Mouse (Mus musculus) neural tube, embryonic 12.5 days (tissue): ENCODE measurements at regions not wholly inside any gene's neighbourhood (a gene's known extent, or its start where the extent isn't known, plus 50 kb on each side); places are given as distances from the start of the nearest gene placed in this dataset.

Source experiments
- ATAC-seq: fragments of 200-750 bp; cut with Nextera tagmentation; 2 replicates; pipeline ENCODE4 v1.8.0; 2017; ENCODE audit warnings: low read depth, mild to moderate bottlenecking, moderate TSS enrichment, moderate library complexity; ENCODE audit not compliant: low FRiP score
- H3K27ac ChIP-seq: fragments of 300-500 bp; sonication (generic); 2 replicates; pipeline ENCODE4 v1.5.1; 2016
- H3K27me3 ChIP-seq: fragments of 300-500 bp; sonication (generic); replicated peaks from 2 replicates; pipeline ENCODE4 v1.6.1; 2016; ENCODE audit warnings: mild to moderate bottlenecking
- H3K36me3 ChIP-seq: fragments of 300-500 bp; sonication (generic); 2 replicates; pipeline ENCODE4 v1.6.1; 2016; ENCODE audit warnings: mild to moderate bottlenecking
- H3K4me1 ChIP-seq: fragments of 300-500 bp; sonication (generic); 2 replicates; pipeline ENCODE4 v1.6.1; 2016
- H3K4me2 ChIP-seq: fragments of 300-500 bp; sonication (generic); replicated peaks from 2 replicates; pipeline ENCODE4 v1.6.1; 2016; ENCODE audit warnings: mild to moderate bottlenecking
- H3K4me3 ChIP-seq: fragments of 300-500 bp; sonication (generic); 2 replicates; pipeline ENCODE4 v1.5.1; 2016
- H3K9ac ChIP-seq: fragments of 300-500 bp; sonication (generic); 2 replicates; pipeline ENCODE4 v1.6.1; 2016; ENCODE audit warnings: mild to moderate bottlenecking
- H3K9me3 ChIP-seq: fragments of 300-500 bp; sonication (generic); 2 replicates; pipeline ENCODE4 v1.6.1; 2016; ENCODE audit warnings: mild to moderate bottlenecking
- WGBS: fragments of 180-500 bp; shearing (Covaris S2); methylation state at CpG from one replicate; pipeline ENCODE4 v1.1.7; 2016; 5-methylcytosine and 5-hydroxymethylcytosine counted together

DNA sequence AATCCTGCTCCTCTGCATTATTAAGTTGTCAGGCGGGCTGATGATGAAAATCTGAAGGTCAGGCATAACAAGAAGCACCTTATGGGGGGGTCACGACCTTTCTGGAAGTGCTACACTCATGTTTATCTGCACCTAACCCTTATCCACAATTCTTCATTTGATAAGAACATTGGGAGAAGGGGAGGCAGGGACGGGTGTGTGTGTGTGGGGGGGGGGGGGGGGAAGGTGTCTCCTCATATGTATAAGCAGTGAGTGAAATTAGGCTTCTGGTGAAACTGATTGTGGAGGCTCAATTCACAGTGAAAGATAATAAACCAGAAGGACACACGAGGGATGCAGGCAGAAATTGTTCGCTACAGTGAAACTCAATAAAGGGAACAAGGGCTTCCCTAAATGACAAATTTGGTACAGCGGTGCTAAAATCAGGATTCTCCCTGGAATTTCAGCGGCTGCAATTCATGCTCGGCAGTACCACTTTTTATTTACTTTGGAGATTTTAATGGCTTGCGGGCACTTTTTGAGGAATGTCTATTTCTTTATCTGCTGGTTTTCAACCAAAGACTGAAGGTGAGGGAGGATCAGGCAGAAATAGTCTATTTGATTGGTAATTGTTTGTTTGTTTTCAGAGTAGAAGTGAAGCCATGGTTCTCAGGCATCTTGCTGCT, 327.2 kb downstream of the Gm10295 start:
- ATAC-seq, result no peak; the same call in none of the 2 replicates
- Histone ChIP-seq H3K4me3 (peak overlapping the region; percentile 24; the same call in 1 of the 2 replicates), H3K4me2 (peak overlapping the region; percentile 61), H3K4me1 (peaks cover 14% of the 10 kb centered on the region; the same call in 1 of the 2 replicates), H3K27ac (no peak overlapping the region), H3K27me3 (no peaks in the 10 kb centered on the region), H3K36me3 (no peaks in the 10 kb centered on the region), H3K9ac (peak overlapping the region; percentile 29; the same call in 1 of the 2 replicates), H3K9me3 (0 out of 2 replicates have a peak, but pooled peaks cover 7% of the 10 kb centered on the region)
- WGBS, result 10% methylated on average over 9 of the region's 9 CpGs

- peak; percentile 87 for ATAC-seq
- WGBS, result 6% methylated on average over 16 of the region's 16 CpGs
- Histone ChIP-seq H3K9me3 (0 out of 2 replicates have a peak, but pooled peaks cover 7% of the 10 kb centered on the region), H3K4me2 (peak overlapping the region; percentile 61), H3K27ac (no peak overlapping the region), H3K27me3 (no peaks in the 10 kb centered on the region), H3K4me1 (peaks cover 14% of the 10 kb centered on the region; the same call in 1 of the 2 replicates), H3K4me3 (peak overlapping the region; percentile 24), H3K9ac (peak overlapping the region; percentile 29; the same call in 1 of the 2 replicates), H3K36me3 (no peaks in the 10 kb centered on the region)
Observed at GRCm38 (mm10) chr7:71023253-71023945, 327.9 kb downstream of the Gm10295 start.
